Mouse (Mus musculus): ENCODE measurements around the gene Fsip1. TPM values are rescaled to one million over a fixed set of nuclear protein-coding genes. Genes with fewer than 3 reads are reported as not detected.

Gene Fsip1
- total RNA-seq, 2 experiments from 2014 or later, result 0.52 to 0.88 TPM

GRCm38 (mm10) chr2:118087044-118087726 lies 169.6 kb downstream of the Fsip1 start:
- DNase-seq, result no peak

- DNase-seq, result no peak
Measured at GRCm38 (mm10) chr2:118085647-118086046, 171.1 kb downstream of the Fsip1 start.

- no peak for DNase-seq
Measured at GRCm38 (mm10) chr2:118084693-118085092, 172.1 kb downstream of the Fsip1 start.

- DNase-seq, result no peak
Measured at GRCm38 (mm10) chr2:118083652-118084051, 173.1 kb downstream of the Fsip1 start.

- no peak for DNase-seq
Measured at GRCm38 (mm10) chr2:118081581-118081980, 175.2 kb downstream of the Fsip1 start.

Small RNAs within 50 kb of the gene (microRNA-seq; reads per million reads assigned to microRNA genes)
- gene Gm22800, result 0 reads per million in 2 experiments

Other genes starting within 250 kb of the Fsip1 start
- gene Thbs1, start 145.1 kb downstream of the Fsip1 start, total RNA-seq (2021), result 1 to 10 TPM; 1.9 to 2.7 TPM
- 10 to 100 TPM; 11.0 to 12.3 TPM for gene Gpr176, start 116.5 kb upstream of the Fsip1 start, total RNA-seq (2021)
- gene Eif2ak4, start 131.7 kb upstream of the Fsip1 start, total RNA-seq (2021), result 10 to 100 TPM; 23.5 to 25.6 TPM
- gene Srp14, start 222.7 kb upstream of the Fsip1 start, total RNA-seq (2021), result 100 to 1,000 TPM; 168 to 197 TPM

Data from layer of hippocampus, postnatal 36 days (tissue).